Mouse (Mus musculus): ENCODE results near the gene Rrp7a. TPM values are rescaled to one million over a fixed set of nuclear protein-coding genes. Genes with fewer than 3 reads are reported as not detected.

Gene Rrp7a
- 100 to 1,000 TPM; 100 to 115 (median 102) TPM for total RNA-seq (2022)

DNA sequence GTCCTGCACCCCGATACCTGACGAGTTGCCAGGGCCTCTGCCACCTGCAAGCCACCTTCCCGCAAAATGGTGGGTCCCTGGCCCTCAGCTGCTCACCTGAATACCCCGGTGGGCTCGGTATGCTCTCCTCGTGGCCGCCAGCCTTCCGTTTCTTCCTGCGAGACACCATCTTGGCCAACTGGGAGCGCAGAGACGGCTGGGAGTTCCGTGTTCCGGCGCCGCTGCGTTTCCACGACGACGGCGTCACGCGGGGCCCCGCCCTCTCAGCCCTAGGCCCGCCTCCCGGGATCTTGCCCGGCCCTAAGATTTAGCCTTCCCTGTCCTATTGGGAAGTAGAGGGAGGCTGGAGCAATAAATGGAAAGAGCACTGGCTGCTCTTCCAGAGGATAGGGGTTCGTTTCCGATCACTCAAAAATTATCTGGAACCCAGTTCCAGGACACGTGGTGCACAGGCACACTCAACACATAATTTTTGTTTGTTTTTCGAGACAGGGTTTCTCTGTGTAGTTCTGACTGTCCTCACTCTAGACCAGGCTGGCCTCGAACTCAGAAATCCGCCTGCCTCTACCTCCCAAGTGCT is at the start of gene Rrp7a:
Gene Rrp7a (minus strand): TSS at position 236 of the 580 bp plus-strand sequence.
- peak; percentile 92 for DNase-seq

DNA sequence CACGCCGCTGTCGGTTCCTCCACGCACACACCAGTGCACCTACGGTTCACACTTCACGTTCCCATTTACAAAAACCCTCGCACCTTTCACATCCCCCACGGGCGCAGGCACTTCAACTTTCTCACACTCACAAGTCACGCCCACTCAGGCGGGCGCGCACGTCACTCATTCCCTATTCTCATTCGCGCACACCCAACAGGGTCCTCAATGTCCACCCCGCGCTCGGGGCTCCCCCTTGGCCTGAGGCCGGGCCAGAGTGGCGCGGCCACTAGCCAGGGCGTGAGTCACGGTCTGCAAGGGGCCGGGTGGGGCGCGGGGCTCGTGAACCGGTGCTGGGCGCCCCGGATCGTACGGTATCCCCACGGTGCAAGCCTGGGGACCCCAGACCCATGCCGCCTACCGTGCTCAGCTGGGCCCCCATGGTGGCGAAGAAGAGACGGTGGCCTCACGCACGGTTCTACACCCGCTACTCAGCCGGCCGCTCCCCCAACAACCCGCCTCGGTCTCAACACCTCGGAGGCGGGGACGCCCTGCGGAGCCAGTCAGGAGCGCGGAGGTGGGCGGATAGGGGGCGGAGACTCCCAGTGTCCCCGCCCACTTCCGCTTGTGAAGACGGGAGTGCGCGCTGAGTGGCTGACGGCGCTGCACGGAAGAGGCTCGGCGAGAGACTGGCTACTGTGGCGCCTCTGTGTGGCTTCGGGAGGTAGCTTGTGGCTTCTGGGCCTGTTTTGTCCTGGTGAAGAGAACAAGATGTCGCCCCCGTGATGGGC is 49.3 kb upstream of the Rrp7a start:
- DNase-seq = peak; percentile 95

DNA sequence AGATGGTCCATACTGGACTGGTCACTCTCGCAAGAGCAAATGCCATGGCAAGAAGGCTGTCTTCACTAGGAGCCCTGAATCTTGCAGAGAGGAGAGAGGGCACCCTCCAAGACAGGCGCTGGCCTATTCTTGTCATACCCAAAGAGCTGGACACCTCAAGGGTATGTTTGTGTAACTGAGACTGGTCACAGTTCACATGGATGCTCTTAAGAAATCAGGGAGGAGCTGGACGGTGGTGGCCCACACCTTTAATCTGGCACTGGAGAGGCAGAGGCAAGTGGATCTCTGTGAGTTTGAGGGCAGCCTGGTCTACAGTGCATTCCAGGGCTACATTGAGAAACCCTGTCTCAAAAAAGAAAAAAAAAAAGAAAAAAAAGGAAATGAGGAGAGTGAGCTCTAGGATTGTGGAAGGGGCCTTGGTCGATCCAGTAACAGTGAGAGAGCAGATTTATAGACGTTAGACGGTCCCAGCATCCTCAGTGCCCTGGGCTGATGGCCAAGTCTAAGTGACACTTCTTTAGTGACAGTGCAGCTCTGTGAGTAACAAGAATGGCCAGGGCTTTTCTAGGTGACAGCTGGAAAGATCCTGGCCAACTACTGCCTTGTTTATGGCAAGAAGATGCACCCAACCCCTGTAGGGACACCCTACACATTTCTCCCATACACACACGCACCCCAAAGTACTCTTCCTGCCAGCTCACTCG is 48.5 kb upstream of the Rrp7a start:
- DNase-seq = peak; percentile 49

DNA sequence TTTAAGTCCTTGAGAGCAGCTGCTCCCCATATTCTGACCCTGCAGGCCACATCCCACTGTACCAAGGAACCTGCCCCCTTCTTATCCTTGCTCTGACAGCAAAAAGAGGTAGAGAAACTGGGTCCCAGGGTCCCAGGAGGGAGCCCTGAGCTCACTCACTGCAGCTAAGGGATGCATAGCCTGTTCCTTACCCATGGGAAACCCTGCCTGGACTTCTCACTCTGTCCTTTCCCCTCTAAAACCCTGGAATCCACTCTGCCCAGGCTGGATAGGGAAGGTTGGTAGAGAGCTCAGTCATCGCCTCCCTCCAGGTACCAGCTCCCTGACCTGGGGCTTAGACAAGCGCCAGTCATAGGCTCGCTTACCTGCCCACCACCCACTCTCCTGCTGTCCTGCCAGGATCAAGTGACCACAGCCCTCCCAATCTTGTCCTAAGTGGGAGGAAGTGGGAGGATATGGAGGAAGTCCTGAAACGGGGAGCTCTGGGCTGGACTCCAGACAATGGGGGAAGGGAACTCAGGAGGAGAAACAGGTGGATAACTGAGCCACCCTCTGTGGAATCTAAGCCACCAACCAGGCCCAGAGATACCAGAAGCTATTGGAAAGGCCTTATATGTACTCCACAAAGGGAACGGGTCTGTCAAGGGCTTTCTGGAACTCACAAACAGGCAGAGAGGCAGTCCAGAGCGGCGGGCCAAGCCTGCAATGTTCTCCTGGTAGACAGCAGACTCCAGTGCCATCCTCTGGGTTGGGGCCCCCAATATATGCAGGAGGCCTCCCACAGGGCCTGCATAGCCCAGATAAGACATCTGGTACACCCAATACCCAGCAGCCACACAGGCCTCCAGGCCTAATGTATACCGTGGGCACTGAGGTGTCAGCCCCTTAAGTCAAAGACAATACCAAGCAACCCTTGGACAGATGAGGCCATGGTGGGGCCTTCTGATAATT is 47.4 kb upstream of the Rrp7a start:
- peak; percentile 25 for DNase-seq

DNA sequence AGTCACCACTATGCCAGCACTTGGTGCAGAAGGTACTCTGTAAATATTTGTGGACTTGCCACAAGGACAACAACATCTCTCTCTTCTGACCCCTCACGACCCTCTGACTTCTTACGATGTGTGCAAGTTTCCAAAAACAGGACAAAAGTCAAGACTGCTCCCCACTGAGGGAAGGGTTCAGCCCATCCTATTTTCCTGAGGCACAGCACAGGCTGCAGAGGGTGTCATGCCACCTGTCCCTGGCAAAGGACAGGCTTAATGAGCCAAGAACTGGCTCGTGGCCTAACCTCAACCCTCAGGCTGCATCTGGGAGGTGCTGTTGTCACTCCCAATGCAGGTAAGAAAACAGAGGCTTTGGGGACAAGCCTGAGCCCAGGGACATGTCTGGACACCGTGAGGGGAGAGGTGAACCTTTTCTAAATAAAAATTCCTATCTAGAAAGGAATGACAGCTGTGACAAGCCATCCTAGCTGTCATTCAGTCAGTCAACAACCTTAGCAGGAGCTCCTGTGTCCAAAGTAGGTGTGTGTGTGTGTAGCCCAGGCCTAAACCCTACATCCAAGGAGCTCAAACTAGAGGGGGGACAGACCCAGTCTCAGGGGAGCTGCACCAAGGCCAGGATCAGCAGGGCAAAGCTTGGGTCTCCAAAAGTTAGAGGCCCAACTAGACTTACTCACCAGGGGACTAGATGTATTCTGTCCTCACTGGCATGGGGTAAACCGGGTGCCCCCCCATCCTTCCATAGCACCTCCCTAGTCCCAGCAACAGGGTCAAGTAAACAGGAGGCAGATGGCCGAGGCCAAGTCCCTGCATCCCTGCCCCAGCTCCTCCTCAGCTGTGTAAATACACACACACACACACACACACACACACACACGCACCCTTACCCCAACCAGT is 46.5 kb upstream of the Rrp7a start:
- DNase-seq = peak; percentile 7

DNA sequence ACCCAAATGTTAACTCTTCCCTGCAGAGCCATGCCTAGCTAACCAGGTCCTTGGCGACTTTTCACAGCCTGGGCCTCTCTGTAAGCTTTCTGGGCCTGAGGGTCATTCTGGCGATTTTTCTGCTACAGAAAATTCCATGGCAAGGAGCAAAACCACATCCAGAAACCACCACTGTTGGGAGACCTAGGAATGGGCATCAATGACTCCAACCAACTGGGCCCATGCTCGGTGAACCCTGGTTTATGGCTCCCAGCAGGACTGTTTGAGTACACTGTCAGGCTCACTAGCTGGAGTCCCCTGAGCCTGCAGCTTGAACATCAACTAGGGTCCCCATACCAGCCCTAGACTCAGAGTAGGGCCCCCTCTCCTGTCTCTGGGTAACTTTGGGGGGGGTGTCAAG is 45.7 kb upstream of the Rrp7a start:
- DNase-seq = peak; percentile 5

DNA sequence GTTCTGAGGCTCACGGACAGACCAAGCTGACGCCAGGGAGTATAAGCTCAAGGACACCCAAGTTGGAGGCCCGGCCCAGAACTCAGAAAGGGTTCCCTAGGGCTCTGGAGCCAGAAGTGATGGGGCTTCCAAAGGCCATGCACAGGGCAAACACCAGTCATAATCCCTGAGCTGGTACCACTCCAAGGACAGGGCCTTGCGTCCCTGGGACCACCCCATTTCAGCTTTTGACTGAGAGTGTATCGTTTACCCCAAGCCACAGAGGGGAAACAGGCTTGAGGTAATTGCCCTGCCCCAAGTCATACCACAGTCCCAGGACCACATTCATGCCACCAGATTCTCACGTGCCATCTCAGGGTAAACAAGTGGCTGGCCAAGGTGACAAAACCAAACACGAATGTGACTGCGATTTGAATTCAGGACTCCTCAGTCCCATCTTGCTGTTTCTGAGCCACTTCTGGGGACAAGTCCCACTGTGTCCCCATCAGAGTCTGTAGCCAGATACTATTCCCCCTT is 45.0 kb upstream of the Rrp7a start:
- peak; percentile 9 for DNase-seq

DNA sequence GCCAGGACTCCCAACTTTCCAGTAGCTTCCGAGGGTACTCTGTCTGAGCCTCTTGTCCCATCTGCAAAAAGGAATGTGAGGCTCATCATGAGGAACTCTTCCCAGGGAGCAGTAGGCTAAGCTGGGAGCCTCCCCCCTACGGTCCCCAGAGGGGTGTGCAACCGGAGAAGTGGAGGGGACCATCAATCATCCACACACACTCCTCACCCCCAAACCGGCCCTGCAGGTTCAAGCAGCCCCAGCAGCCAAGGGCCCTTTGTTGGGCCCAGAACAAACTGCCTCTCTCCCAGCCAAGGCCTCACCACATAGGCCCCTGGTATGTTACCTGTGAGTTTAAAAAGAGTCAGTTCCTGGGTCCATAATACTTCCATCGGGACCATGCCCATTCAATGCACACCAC is 44.5 kb upstream of the Rrp7a start:
- DNase-seq = no peak

DNA sequence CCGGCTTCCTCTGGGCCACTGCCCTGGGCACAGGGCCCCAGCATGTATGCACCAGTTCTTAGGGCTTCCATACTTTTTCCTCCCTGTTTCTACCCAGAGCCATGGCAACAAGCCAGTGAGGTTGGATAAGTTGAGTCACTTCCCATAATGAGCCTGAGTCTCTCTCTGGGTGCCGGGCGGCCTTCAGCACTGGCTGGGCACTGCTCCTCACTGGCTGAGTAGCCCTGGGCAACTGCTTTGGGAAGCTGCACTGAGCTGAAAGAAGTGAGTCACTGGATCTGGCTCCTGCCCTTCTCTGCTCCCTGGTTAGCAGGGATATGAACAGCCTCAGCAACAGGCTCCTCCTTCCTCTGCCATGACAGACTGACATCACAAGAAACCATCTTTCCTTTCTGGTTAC is 44.0 kb upstream of the Rrp7a start:
- DNase-seq = peak; percentile 91

DNA sequence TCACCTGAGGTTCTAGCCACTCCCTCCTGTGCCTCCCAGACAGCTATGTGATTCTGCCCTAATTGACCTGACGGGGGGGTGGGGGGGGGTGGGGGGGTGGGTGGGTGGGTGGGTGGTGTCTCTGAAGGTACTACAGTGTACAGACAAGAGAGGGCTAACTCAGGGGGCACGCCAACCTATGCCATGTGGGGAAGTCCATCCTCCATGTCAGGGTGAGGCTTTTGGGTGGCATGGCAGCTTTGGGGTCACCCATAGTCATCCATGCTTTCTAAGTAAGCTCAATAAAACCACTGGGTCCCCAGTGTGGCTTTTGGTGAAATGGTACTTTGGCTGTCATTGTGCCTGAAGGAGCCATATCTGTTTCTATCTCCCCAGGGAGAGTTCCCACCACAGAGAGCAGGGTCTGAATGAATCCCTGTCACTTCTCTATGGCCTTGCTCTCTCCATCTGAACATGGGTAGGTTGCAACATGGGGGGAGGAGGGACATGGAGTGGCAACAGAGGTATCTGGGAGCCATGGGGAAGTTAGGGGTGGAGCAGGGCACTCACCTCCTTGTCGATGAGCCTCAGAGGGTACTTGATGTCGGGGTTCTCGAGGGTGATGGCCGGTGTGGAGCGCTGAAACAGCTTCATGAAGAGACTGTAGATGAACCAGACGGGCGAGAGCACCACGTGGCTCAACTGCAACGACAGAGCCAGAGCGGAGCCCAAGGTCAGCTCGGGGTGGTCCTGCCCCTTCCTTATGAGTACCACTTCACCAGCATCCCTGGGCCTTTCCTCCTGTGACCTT is 43.1 kb upstream of the Rrp7a start:
- no peak for DNase-seq

DNA sequence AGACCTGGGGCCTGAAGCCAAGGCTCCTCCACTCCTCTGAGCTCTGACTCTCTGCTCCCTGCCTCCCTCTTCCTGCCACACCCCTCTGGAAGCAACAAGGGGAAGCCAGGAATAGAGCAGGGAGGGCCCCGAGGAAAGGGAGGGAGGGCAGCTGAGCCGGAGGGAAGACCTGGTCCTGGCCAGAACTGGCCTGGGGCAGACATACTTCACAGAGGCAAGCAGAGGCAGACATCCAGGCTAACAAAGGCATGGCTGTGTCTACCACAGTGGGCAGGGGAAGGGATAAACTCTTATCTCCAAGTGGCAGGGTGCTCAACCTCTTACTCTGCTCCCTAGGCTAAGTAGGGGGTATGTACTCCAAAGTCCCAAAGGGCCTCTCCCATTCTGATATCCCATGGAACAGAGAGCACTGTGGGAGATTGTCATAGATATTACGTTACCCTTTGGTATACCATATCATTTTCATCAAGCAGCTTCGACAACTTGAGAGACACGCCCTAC is 42.4 kb upstream of the Rrp7a start:
- no peak for DNase-seq

DNA sequence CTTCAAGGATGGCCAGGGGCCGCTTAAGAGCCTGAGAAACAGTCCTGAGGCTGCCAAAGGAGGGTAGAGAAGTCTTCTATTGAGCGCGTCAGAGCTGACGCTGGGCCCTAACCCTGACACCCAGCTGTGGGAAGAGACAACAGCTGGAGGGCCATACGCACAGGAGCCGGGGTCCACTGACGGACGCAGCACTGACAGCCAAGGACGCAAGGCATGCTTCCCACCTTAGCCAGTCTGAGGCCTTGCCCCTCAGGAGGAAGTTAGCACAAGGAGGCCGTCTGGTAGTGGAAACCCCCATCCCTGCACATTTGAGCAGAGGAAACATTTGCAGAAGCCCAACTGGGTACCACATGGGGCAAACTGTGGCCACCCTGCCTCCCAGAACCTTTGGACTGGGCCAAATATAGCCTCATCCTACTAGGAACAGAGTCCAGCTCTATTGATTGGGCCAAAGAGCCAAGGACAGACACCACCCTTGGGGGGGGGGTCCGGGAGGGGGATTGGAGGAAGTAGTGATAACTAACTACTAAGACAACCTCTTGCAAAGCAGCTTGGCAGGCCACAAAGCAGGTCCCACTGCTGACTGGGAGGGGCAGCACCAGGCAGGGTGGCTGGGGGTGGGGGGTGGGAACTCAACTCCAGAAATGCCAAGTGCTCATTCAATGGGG is 40.4 kb upstream of the Rrp7a start:
- DNase-seq = no peak

DNA sequence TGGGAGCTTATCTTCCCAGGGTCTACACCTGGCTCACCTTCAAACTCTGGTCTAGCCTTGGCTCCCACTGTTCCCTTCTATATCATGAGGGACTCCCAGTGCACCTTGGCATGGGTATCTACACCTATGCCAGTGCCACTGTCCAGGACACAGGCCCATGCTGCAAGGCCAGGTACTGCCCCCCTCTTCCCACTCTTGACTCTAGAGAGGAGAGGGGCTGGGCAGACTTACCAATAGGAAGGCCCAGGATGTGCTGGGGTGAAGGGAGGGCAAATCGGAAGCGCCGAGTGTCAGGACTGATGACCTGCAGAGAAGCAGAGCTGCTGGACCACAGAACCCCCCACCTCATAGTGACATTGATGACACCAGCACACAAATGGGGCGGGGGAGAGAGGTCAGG is 39.4 kb upstream of the Rrp7a start:
- DNase-seq = no peak

DNA sequence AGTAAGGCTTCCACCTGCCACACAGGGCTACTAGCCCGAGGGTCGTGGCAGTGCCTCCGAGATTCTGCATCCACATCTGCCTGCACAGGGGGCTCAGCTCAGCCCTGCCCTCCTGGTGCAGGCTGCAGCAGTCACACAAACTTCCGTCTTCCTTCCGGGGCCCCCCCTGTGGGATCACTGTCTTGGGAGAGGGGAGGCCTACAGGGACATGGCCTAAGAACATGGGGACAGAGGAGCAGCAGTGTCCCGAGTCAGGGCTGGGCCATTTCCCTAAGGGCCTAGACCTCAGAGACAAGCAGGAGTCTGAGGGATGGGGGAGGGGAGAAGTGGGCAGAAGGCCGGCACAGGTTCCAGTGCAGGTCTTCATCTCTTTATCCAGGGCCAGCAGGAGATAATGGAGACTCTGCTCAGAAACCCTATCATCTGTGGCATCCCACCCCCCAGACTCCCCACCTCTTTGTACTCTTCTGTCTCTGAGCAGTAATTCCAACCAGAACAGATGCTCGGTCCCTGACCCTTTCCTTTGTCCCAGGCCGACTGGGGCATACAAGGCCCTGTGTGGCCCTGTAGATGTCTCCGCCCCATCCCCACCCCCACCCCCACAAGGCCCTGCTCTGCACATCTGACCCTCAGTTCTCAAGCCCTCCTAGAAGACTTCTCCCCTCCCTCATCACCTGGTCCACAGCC is 38.6 kb upstream of the Rrp7a start:
- DNase-seq = no peak

DNA sequence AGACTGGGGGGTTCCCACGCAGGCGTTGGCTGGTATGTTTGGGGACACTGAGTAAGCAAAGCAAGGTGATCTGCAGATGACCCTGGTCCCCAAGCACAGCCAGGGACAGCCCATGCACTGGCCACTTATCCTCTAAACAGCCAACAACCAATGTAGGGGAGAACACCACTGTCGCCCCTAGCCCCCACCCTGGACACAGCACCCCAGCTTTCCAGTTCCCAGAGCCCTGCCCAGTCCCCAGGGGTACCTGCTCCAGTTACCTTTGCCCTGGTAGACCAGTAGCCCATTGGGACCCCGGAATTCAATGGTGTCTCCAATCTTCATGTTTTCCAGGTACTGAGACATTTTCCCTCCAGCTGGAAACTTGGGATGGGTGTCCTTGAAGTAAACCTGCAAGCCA is 38.0 kb upstream of the Rrp7a start:
- no peak for DNase-seq

DNA sequence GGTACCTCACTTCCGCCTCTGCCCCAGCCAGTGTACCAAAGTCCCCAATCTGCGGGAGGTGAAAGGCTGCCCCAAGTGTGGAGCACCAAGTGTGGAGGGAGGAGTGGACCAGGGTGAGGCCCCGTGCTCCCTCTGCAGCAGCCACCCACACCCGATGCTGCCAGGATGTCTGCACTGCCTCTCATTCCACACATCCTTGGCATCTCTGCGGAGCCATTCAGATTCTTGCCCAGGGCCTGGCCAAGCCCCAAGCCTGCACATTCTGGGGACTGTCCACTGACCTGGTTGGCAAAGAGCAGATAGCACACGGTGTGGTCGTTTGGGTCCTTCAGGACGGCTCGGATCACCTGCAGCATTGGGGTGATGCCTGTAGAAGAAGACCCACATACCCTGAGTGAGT is 37.2 kb upstream of the Rrp7a start:
- DNase-seq = no peak

DNA sequence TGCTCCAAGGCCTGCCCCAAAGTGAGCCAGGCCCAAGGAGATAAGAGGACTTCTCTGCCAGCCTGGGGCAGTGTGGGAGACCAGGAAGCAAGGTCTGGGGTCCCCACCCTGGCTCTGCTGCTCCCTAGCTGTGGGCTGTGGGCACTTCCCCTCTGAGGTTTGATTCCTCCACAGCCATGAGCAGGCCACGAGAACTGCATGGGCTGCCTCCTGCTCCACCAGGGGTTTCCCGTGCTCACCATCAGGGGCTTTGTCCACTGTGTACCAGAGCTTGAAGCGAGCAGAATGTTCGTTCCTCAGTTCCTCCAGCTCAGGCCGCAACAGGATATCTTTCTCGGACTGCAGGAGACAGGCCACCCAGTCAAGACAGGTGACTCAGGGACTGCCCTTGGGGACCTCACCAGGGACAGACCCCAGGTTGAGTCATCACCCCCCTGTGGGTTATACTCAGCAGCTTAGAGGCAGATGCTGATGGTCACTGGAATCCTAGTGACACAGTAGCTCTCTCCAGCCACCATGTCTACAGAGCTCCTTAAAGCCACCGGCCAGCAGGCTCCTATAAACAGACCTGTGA is 36.1 kb upstream of the Rrp7a start:
- DNase-seq = no peak

DNA sequence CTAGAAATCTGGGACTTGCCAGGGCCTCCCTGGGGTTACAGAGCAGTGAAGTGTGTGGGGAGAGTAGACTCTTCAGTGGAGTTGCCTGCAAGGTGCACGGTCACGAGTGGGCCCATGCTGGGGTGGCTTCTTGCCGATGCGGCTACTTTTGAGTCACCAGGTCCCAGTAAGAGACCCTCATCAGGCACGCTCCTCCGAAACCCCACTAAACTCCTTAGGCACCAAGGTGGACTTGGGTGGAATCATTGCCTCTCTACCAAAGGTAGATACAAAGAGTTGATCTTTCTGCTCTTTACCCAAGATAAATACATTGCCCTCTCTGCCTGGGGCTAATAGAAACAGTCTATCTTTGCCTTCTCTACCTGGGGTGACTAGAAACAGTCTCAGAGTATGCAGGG is 35.1 kb upstream of the Rrp7a start:
- DNase-seq = no peak

Measured in adrenal gland, adult 8-10 months (tissue).